Mouse (Mus musculus) WW6 (cell line): ENCODE results near the gene Map7.

Source experiments
- DNase-seq: peaks from one replicate; pipeline ENCODE4 v3.0.0-alpha.2; 2013; ENCODE audit warnings: low read depth, low spot score

Map7 gene

GRCm38 (mm10) chr10:20153507-20153906 is 5.2 kb downstream of the Map7 start:
- DNase-seq: no peak

GRCm38 (mm10) chr10:20155401-20155800 is 7.1 kb downstream of the Map7 start:
- no peak for DNase-seq

GRCm38 (mm10) chr10:20157021-20157726 is 8.9 kb downstream of the Map7 start:
- no peak for DNase-seq

- no peak for DNase-seq
These were observed 10.5 kb downstream of the Map7 start for GRCm38 (mm10) chr10:20158756-20159155.

- no peak for DNase-seq
These were observed 11.0 kb downstream of the Map7 start for GRCm38 (mm10) chr10:20159308-20159707.

GRCm38 (mm10) chr10:20160914-20161313 is 12.6 kb downstream of the Map7 start:
- no peak for DNase-seq

GRCm38 (mm10) chr10:20164810-20165209 is 16.5 kb downstream of the Map7 start:
- DNase-seq: no peak

- no peak for DNase-seq
These were observed 18.5 kb downstream of the Map7 start for GRCm38 (mm10) chr10:20166797-20167196.

- no peak for DNase-seq
These were observed 19.2 kb downstream of the Map7 start for GRCm38 (mm10) chr10:20167467-20167866.

GRCm38 (mm10) chr10:20169182-20169674 is 21.0 kb downstream of the Map7 start:
- DNase-seq: no peak

- no peak for DNase-seq
These were observed 21.8 kb downstream of the Map7 start for GRCm38 (mm10) chr10:20169927-20170604.

- DNase-seq: no peak
These were observed 22.4 kb downstream of the Map7 start for GRCm38 (mm10) chr10:20170605-20171088.

GRCm38 (mm10) chr10:20171209-20171608 is 22.9 kb downstream of the Map7 start:
- no peak for DNase-seq

- no peak for DNase-seq
These were observed 23.5 kb downstream of the Map7 start for GRCm38 (mm10) chr10:20171756-20172155.

- DNase-seq: no peak
These were observed 25.5 kb downstream of the Map7 start for GRCm38 (mm10) chr10:20173733-20174132.

GRCm38 (mm10) chr10:20176054-20176453 is 27.8 kb downstream of the Map7 start:
- no peak for DNase-seq

- no peak for DNase-seq
These were observed 30.7 kb downstream of the Map7 start for GRCm38 (mm10) chr10:20178807-20179605.

GRCm38 (mm10) chr10:20181198-20181597 is 32.9 kb downstream of the Map7 start:
- DNase-seq: no peak

- no peak for DNase-seq
These were observed 33.6 kb downstream of the Map7 start for GRCm38 (mm10) chr10:20181680-20182399.

- DNase-seq: no peak
These were observed 36.1 kb downstream of the Map7 start for GRCm38 (mm10) chr10:20184326-20184725.

- no peak for DNase-seq
These were observed 37.0 kb downstream of the Map7 start for GRCm38 (mm10) chr10:20185264-20185663.
